Mouse (Mus musculus): ENCODE data around the gene Lpgat1.

DNA sequence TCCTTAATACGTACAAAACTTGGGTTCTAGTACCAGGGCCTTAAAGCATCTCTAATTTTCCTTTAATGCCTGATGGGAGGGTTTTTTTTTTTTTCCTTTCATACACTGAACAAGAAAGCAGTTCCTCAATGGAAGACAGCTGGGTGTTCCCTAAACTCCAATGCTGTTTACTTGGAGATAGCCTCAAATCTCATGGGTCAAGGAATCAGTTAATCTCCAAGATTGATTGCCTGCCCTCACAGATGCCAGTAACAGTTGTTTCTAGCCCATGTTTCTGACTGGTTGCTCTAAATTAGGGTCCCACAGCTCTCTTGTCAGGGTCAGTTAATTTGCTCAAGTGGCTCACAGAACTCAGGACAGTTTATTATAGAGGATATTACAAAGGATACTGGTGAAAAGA is 30.8 kb downstream of the Lpgat1 start:
- TF ChIP-seq CTCF (IDR thresholded peaks at IDR 0.05) (no peak), EP300 (IDR thresholded peaks at IDR 0.05) (no peak)

Data from lung, postnatal 0 days (tissue).